Mouse (Mus musculus): ENCODE measurements around the gene Mtm1. TPM values are rescaled to one million over a fixed set of nuclear protein-coding genes. Genes with fewer than 3 reads are reported as not detected.

Mtm1 gene
- total and polyA plus RNA-seq, 3 experiments, result 2.2 to 4.0 TPM; not detected in 1

DNA sequence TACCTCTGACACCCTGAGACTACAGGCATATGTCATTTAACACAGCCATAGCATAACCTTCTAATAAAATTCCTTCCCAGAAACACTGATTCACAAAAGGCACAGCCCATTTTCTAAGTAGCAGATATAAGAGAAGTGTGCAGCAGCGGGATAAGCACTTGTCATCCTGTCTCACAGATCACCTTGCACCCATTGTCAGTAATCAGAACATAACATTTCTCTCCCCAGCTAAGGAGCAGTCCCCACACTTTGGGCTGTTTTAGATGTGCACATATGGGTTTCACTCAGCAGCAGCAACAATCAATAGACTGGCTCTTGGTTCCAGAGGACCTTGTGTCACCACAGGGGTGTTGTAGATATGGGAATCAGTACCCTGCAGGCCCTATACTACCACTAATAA, 45.9 kb downstream of the Mtm1 start:
- DNase-seq (ENCODE audit: low read depth, low spot score), result peak; percentile 50
- no peak overlapping the region for H3K9ac ChIP-seq (ENCODE audit: control insufficient read depth, low read depth, low read length, poor library complexity, severe bottlenecking)
- H3K4me1 ChIP-seq (ENCODE audit: control insufficient read depth in 1 of 2, insufficient read depth in 2 of 2, low read length in 2 of 2), result peaks cover 0 to 10% of the 10 kb centered on the region in 2 experiments; a peak in 2 of 4 replicates
- no peak overlapping the region for H3K4me3 ChIP-seq (ENCODE audit: control insufficient read depth in 1 of 2, insufficient read depth in 1 of 2, low read depth in 2 of 2, low read length in 2 of 2)
- H3K79me2 ChIP-seq (ENCODE audit: control insufficient read depth, insufficient read depth, low read length, poor library complexity), result no peaks in the 10 kb centered on the region
- TF ChIP-seq EP300 (IDR thresholded peaks at IDR 0.05; ENCODE audit: low read depth in 1 of 2, low read length in 2 of 2) (peak in 1 of 2 experiments; percentile 36; a peak in 1 of 4 replicates), TBP (IDR thresholded peaks at IDR 0.05; ENCODE audit: low read depth, low read length) (no peak), MEF2A (IDR thresholded peaks at IDR 0.05; ENCODE audit: extremely low read depth, insufficient replicate concordance, low read depth, low read length, poor library complexity, severe bottlenecking) (no peak), ZC3H11A (IDR thresholded peaks at IDR 0.05; ENCODE audit: low read depth, low read length) (no peak), SMC3 (IDR thresholded peaks at IDR 0.05; ENCODE audit: low read depth, low read length) (no peak), RCOR1 (IDR thresholded peaks at IDR 0.05; ENCODE audit: low read depth, low read length) (no peak), UBTF (IDR thresholded peaks at IDR 0.05; ENCODE audit: borderline replicate concordance, insufficient read depth, low read depth, low read length) (no peak), POLR2AphosphoS2 (IDR thresholded peaks at IDR 0.05; ENCODE audit: low read length) (no peak), TCF12 (IDR thresholded peaks at IDR 0.05; ENCODE audit: low read depth, low read length) (no peak), TAL1 (IDR thresholded peaks at IDR 0.05; ENCODE audit: low read length) (peak; percentile 58), POLR2AphosphoS5 (IDR thresholded peaks at IDR 0.05; ENCODE audit: borderline replicate concordance, low read depth, low read length) (no peak)
- no peaks in the 10 kb centered on the region for H3K9me3 ChIP-seq (replicated peaks; ENCODE audit: insufficient read depth, low read length)
- peaks cover 0 to 22% of the 10 kb centered on the region in 2 experiments; a peak in 3 of 4 replicates for H3K36me3 ChIP-seq (ENCODE audit: control insufficient read depth in 1 of 2, insufficient read depth in 2 of 2, low read length in 2 of 2)
- no peak overlapping the region for H3K27ac ChIP-seq (ENCODE audit: control insufficient read depth, low read depth, low read length)
- H3K27me3 ChIP-seq (ENCODE audit: control insufficient read depth in 1 of 2, insufficient read depth in 2 of 2, low read length in 2 of 2), result no peaks in the 10 kb centered on the region

DNA sequence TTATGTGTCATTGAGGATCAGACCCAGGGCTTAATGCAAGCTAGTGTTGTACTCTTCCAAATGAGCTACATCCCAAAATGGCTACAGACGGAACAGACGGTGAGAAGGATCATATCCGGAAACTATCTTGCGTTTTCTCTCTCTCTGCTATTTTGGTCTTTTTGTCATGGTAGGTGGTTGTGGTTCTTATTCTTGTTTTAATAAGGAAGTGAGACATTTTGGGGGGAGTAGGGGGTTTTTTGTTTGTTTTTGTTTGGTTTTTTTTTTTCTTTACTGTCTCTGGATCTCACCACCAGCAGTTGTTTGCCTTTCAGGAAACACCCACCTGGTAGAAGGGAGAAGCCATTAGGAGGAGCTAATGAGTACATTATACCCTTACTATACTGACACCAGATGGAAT, 50.3 kb downstream of the Mtm1 start:
- Histone ChIP-seq H3K9ac (ENCODE audit: control insufficient read depth, low read depth, low read length, poor library complexity, severe bottlenecking) (no peak overlapping the region), H3K79me2 (ENCODE audit: control insufficient read depth, insufficient read depth, low read length, poor library complexity) (no peaks in the 10 kb centered on the region), H3K36me3 (ENCODE audit: control insufficient read depth in 1 of 2, insufficient read depth in 2 of 2, low read length in 2 of 2) (peaks cover 0 to 9% of the 10 kb centered on the region in 2 experiments; a peak in 3 of 4 replicates), H3K27me3 (ENCODE audit: control insufficient read depth in 1 of 2, insufficient read depth in 2 of 2, low read length in 2 of 2) (no peaks in the 10 kb centered on the region), H3K27ac (ENCODE audit: control insufficient read depth, low read depth, low read length) (no peak overlapping the region), H3K4me1 (ENCODE audit: control insufficient read depth in 1 of 2, insufficient read depth in 2 of 2, low read length in 2 of 2) (peaks cover under 1 to 4% of the 10 kb centered on the region in 2 experiments; a peak in 2 of 4 replicates), H3K4me3 (ENCODE audit: control insufficient read depth in 1 of 2, insufficient read depth in 1 of 2, low read depth in 2 of 2, low read length in 2 of 2) (no peak overlapping the region), H3K9me3 (replicated peaks; ENCODE audit: insufficient read depth, low read length) (no peaks in the 10 kb centered on the region)
- DNase-seq (ENCODE audit: low read depth, low spot score), result no peak
- no peak for TF ChIP-seq MAFK (IDR thresholded peaks at IDR 0.05; ENCODE audit: borderline replicate concordance, low read depth, low read length)
- TF ChIP-seq MYB (IDR thresholded peaks at IDR 0.05; ENCODE audit: low read depth, low read length), result no peak
- no peak for TF ChIP-seq MYC (IDR thresholded peaks at IDR 0.05; ENCODE audit: low read depth, low read length)
- no peak for TF ChIP-seq MAZ (IDR thresholded peaks at IDR 0.05; ENCODE audit: low read depth, low read length)
- TF ChIP-seq GABPA (IDR thresholded peaks at IDR 0.05; ENCODE audit: low read depth, low read length), result no peak
- no peak for TF ChIP-seq MXI1 (IDR thresholded peaks at IDR 0.05; ENCODE audit: low read depth, low read length)
- TF ChIP-seq ZNF384 (IDR thresholded peaks at IDR 0.05; ENCODE audit: low read depth, low read length), result no peak
- no peak for TF ChIP-seq KAT2A (conservative IDR thresholded peaks at IDR 0.05; ENCODE audit: low read depth, low read length)
- TF ChIP-seq GATA1 (IDR thresholded peaks at IDR 0.05; ENCODE audit: low read depth, low read length), result no peak
- TF ChIP-seq EP300 (IDR thresholded peaks at IDR 0.05; ENCODE audit: low read depth in 1 of 2, low read length in 2 of 2), result no peak
- no peak for TF ChIP-seq POLR2AphosphoS5 (IDR thresholded peaks at IDR 0.05; ENCODE audit: borderline replicate concordance, low read depth, low read length)
- TF ChIP-seq CTCF (IDR thresholded peaks at IDR 0.05 in 2 of 3, conservative IDR thresholded peaks at IDR 0.05 in 1 of 3; ENCODE audit: control insufficient read depth in 1 of 3, insufficient read depth in 1 of 3, low read depth in 2 of 3, low read length in 3 of 3, poor library complexity in 1 of 3, severe bottlenecking in 1 of 3), result no peak
- TF ChIP-seq ELF1 (IDR thresholded peaks at IDR 0.05; ENCODE audit: low read depth, low read length), result no peak

Data from MEL (cell line).